Mouse (Mus musculus) myocyte (in vitro differentiated cells): ENCODE measurements at regions not wholly inside any gene's neighbourhood (a gene's known extent, or its start where the extent isn't known, plus 50 kb on each side); places are given as distances from the start of the nearest gene placed in this dataset.

Source experiments
- CEBPB ChIP-seq: IDR thresholded peaks from 2 replicates; pipeline ENCODE4 v1.6.1; 2011; ENCODE audit warnings: mild to moderate bottlenecking, moderate library complexity; ENCODE audit not compliant: poor library complexity, insufficient read depth, severe bottlenecking
- E2F4 ChIP-seq: IDR thresholded peaks from one replicate; pipeline ENCODE4 v1.6.1; 2011; ENCODE audit warnings: mild to moderate bottlenecking, control low read depth, moderate library complexity; ENCODE audit not compliant: insufficient read depth
- MAX ChIP-seq: IDR thresholded peaks from one replicate; pipeline ENCODE4 v1.6.1; 2011; ENCODE audit warnings: low read depth, mild to moderate bottlenecking, control low read depth
- MYOG ChIP-seq, 3 experiments: IDR thresholded peaks; one replicate each; pipeline ENCODE4 v1.6.1; 2011; ENCODE audit warnings: control low read depth in 2 of 3, low read depth in 2 of 3, mild to moderate bottlenecking in 2 of 3; ENCODE audit not compliant: insufficient read length in 2 of 3, control insufficient read depth in 1 of 3, insufficient read depth in 1 of 3
- POLR2A ChIP-seq: IDR thresholded peaks from one replicate; pipeline ENCODE4 v1.6.1; 2011; ENCODE audit warnings: low read depth, mild to moderate bottlenecking, control low read depth, moderate library complexity; ENCODE audit not compliant: insufficient read length
- POLR2AphosphoS2 ChIP-seq: IDR thresholded peaks from one replicate; pipeline ENCODE4 v1.6.1; 2011; ENCODE audit warnings: low read depth, control low read depth; ENCODE audit not compliant: insufficient read length
- SRF ChIP-seq: IDR thresholded peaks from one replicate; pipeline ENCODE4 v1.6.1; 2011; ENCODE audit warnings: low read depth; ENCODE audit not compliant: control insufficient read depth, insufficient read length
- TCF3 ChIP-seq: IDR thresholded peaks from one replicate; pipeline ENCODE4 v1.6.1; 2011; ENCODE audit warnings: low read depth, control low read depth; ENCODE audit not compliant: insufficient read length

GRCm38 (mm10) chr12:77061562-77061847, 99.5 kb upstream of the Max start:
- TF ChIP-seq POLR2A = no peak
- no peak for TF ChIP-seq POLR2AphosphoS2
- no peak for TF ChIP-seq MAX
- no peak for TF ChIP-seq SRF
- no peak for TF ChIP-seq E2F4
- TF ChIP-seq TCF3 = no peak
- TF ChIP-seq CEBPB = no peak
- TF ChIP-seq MYOG (IDR thresholded peaks at IDR 0.05; ENCODE audit: control insufficient read depth in 1 of 3, insufficient read depth in 1 of 3, insufficient read length in 2 of 3, low read depth in 2 of 3) = no peak
